ENCODE assay signal across 1 mouse cellular context in the genomic region with DNA sequence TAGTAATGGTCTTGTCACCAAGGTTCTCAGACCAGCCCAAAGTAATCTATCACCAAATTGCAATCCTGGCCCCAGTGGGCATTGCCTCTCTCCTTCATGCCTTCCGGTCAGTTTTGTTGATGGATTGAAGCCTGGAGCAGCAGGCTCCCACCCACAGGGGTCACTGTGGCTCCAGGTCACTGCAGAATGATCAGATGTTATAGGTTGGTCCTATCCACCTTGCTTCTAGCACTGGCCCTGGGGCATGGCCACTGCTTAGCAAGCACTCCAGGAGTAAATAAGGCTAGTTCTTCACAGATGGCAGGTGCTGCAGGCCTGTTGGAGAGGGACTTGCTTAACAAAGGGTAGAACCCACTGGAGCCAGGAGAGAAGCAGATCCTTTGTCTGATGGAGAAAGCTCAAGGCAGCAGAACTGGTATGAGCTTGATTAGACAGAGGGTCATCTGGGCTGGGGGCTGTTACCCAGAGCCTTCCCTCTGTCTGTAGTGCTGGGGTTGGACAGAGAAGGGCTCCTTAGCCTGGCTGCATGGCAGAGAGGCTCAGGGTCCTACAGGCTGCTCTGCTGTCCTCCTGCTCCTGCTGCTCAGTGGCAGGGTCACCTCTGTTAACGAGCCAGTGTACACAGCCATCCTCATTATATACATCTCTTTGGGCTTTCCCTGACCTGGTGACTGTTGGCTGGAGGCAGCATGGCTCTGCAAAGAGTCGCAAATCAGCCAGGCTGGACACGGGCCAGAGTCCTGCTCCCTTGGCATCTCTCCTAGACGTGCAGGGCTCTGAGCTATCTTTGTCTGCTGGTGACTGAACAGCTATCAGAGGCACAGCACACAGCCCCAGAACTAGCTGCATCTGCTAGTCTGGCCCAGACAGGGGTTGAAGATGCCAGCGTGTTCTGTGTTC.
TF ChIP-seq lines count a peak whose summit lies in the region.

No protein-coding gene starts in this region.

TF ChIP-seq in CH12.LX, 34 proteins besides CTCF, POLR2A, EP300 and RAD21 (continued from another document):
- TF ChIP-seq KAT2A (IDR thresholded peaks at IDR 0.05; ENCODE audit: insufficient replicate concordance, low read length) = no peak
